Mouse (Mus musculus): ENCODE data around the gene Mat1a. TPM values are rescaled to one million over a fixed set of nuclear protein-coding genes. Genes with fewer than 3 reads are reported as not detected.

Mat1a gene
- 9.0 and 9.3 TPM in 2 replicates for polyA plus RNA-seq (2015; fragmentation: Nextera tagmentation; extraction: Ambion mirVana)

DNA sequence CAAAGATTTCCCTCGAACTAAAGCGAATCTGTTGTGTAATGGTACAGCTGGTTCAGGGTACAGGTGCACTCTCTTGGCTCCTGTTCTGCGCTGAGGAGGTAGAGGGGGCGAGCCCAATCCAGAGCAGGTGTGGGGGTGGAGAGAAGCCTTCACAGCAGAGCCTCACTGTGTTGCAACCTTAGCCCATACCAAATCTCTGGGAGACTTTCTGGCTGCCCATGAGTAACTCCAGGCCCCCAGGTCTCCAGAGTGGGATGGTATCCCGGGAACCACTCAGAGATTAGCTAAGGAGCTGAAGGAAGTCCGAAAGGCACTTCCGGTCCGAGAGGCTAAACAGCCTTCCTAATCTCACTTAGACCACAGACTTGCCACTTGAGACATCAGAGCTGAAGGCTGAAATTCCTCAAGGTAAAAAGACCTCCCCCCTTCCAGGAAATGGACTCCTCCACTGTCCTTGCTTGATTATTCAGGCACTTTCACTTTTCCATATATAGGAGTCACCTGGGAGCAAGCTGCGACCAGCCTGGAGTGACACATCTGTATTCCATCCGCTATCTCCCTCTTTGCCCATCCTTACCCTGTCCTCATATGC, at the start of gene Mat1a:
Gene Mat1a, plus strand, starts transcription at position 183 of the 592 bp plus-strand sequence.
- Histone ChIP-seq H3K9me3 (replicated peaks; ENCODE audit: control insufficient read depth, low read length) (no peaks in the 10 kb centered on the region), H3K27ac (ENCODE audit: low read length) (no peak within 1 kb of the TSS), H3K9ac (ENCODE audit: low read length) (no peak within 1 kb of the TSS), H3K27me3 (ENCODE audit: control insufficient read depth, insufficient read depth, low read length) (no peaks in the 10 kb centered on the region), H3K4me2 (ENCODE audit: low read depth, low read length) (no peak within 1 kb of the TSS), H3K36me3 (ENCODE audit: control insufficient read depth, insufficient read depth, low read length) (no peaks in the 10 kb centered on the region), H3K4me3 (replicated peaks; ENCODE audit: low read length) (no peak within 1 kb of the TSS), H3K4me1 (ENCODE audit: control insufficient read depth, insufficient read depth, low read length) (no peaks in the 10 kb centered on the region)
- ATAC-seq (ENCODE audit: insufficient read depth, low FRiP score): peak; percentile 75; the same call in 1 of the 2 replicates
- WGBS: 57% methylated on average over 10 of the region's 10 CpGs

DNA sequence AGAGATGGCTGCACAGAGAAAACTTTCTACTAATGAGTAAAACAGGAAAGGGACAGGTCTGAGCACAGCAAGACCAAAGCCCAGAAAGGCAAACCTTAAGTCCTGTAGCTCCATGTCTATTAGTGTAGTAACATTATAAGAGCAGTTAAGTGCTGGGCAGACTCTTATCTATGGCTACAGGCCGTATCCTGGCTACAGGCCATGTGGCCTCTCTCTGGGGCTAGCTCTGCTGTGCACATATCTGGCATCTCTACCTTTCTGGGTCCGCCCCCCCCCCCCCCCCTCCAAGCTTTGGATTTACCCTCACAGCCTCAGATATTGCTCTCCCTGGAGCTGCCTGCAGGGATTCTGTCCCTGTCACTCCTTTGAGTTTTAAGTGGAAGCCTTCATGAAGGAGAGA, 39.7 kb upstream of the Mat1a start:
- H3K4me1 ChIP-seq (ENCODE audit: control insufficient read depth, insufficient read depth, low read length): no peaks in the 10 kb centered on the region
- H3K4me3 ChIP-seq (replicated peaks; ENCODE audit: low read length): no peak overlapping the region
- H3K4me2 ChIP-seq (ENCODE audit: low read depth, low read length): no peak overlapping the region
- H3K9ac ChIP-seq (ENCODE audit: low read length): no peak overlapping the region
- no peak for ATAC-seq (ENCODE audit: insufficient read depth, low FRiP score)
- H3K27ac ChIP-seq (ENCODE audit: low read length): no peak overlapping the region
- H3K27me3 ChIP-seq (ENCODE audit: control insufficient read depth, insufficient read depth, low read length): no peaks in the 10 kb centered on the region
- 35% methylated on average over 2 of the region's 2 CpGs for WGBS
- no peaks in the 10 kb centered on the region for H3K36me3 ChIP-seq (ENCODE audit: control insufficient read depth, insufficient read depth, low read length)
- no peaks in the 10 kb centered on the region for H3K9me3 ChIP-seq (replicated peaks; ENCODE audit: control insufficient read depth, low read length)

DNA sequence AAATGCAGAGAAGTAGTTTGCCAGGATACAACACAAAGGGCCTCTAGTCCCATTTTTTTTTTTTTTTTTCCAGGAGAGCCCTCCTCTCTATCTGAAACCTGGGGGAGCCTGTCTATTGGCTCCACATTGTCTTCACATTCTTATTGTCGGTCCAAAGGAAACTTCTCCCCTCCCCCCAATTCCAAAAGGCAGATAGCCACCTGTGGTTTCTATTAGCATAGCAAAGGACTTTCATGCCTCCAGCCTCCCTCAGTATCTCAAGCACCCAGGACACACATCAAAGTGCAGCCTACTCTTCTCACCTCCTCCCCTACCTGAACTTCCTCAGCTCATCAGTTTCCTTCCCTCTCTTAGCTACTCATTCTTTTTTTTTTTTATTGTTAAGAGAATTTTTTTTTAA, 38.4 kb upstream of the Mat1a start:
- ATAC-seq (ENCODE audit: insufficient read depth, low FRiP score): no peak
- Histone ChIP-seq H3K4me2 (ENCODE audit: low read depth, low read length) (no peak overlapping the region), H3K27me3 (ENCODE audit: control insufficient read depth, insufficient read depth, low read length) (no peaks in the 10 kb centered on the region), H3K36me3 (ENCODE audit: control insufficient read depth, insufficient read depth, low read length) (no peaks in the 10 kb centered on the region), H3K4me1 (ENCODE audit: control insufficient read depth, insufficient read depth, low read length) (no peaks in the 10 kb centered on the region), H3K9ac (ENCODE audit: low read length) (no peak overlapping the region), H3K9me3 (replicated peaks; ENCODE audit: control insufficient read depth, low read length) (no peaks in the 10 kb centered on the region), H3K4me3 (replicated peaks; ENCODE audit: low read length) (no peak overlapping the region), H3K27ac (ENCODE audit: low read length) (no peak overlapping the region)
- 18% methylated on average over 1 of the region's 1 CpGs for WGBS

DNA sequence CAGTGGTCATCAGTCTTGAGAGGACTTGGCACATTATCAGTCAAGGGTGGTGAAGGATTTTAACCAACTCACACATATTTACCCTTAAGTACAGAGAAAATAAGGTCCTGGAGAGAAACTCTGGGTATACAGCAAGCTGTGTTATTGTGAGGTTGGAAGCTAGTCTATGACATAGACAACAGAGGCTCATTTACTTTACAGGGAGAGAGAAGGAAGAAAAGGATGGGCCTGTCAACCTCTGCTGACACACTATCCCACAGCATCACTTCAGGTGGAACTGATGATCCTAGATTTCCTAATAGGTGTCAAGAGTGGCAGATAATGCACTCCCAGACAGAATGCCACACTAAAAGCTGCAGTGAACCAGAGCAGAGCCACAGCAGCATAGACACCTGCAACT, 35.7 kb upstream of the Mat1a start, which contains the start of gene Dydc2:
Gene Dydc2, minus strand, starts transcription at position 101 of the 400 bp plus-strand sequence.
- Histone ChIP-seq H3K4me1 (ENCODE audit: control insufficient read depth, insufficient read depth, low read length) (peaks cover 5% of the 10 kb centered on the region), H3K36me3 (ENCODE audit: control insufficient read depth, insufficient read depth, low read length) (no peaks in the 10 kb centered on the region), H3K4me2 (ENCODE audit: low read depth, low read length) (no peak within 1 kb of the TSS), H3K27ac (ENCODE audit: low read length) (no peak within 1 kb of the TSS), H3K9me3 (replicated peaks; ENCODE audit: control insufficient read depth, low read length) (no peaks in the 10 kb centered on the region), H3K9ac (ENCODE audit: low read length) (no peak within 1 kb of the TSS), H3K27me3 (ENCODE audit: control insufficient read depth, insufficient read depth, low read length) (no peaks in the 10 kb centered on the region), H3K4me3 (replicated peaks; ENCODE audit: low read length) (no peak within 1 kb of the TSS)
- no peak for ATAC-seq (ENCODE audit: insufficient read depth, low FRiP score)

DNA sequence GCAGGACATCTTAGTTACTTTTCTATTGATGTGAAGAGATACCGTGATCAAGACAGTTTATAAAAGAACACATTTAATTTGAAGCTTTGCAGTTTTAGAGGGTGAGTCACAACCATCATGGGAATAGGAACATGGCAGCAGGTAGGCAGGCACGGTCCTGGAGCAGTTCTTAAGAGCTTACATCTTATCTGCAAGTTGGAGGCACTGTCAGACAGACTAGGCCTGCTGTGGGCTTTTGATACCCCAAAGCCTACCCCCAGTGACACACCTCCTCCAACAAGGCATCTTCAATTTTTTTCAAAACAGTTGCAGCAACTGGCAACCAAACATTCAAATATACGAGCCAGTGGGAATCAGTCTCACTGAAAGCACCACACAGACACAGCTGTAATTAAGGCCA, 34.5 kb upstream of the Mat1a start:
- WGBS: 74% methylated on average over 3 of the region's 3 CpGs
- no peak overlapping the region for H3K4me3 ChIP-seq (replicated peaks; ENCODE audit: low read length)
- no peaks in the 10 kb centered on the region for H3K27me3 ChIP-seq (ENCODE audit: control insufficient read depth, insufficient read depth, low read length)
- H3K9ac ChIP-seq (ENCODE audit: low read length): no peak overlapping the region
- H3K9me3 ChIP-seq (replicated peaks; ENCODE audit: control insufficient read depth, low read length): no peaks in the 10 kb centered on the region
- no peak for ATAC-seq (ENCODE audit: insufficient read depth, low FRiP score)
- peaks cover 5% of the 10 kb centered on the region for H3K4me1 ChIP-seq (ENCODE audit: control insufficient read depth, insufficient read depth, low read length)
- no peak overlapping the region for H3K4me2 ChIP-seq (ENCODE audit: low read depth, low read length)
- H3K36me3 ChIP-seq (ENCODE audit: control insufficient read depth, insufficient read depth, low read length): no peaks in the 10 kb centered on the region
- H3K27ac ChIP-seq (ENCODE audit: low read length): no peak overlapping the region

DNA sequence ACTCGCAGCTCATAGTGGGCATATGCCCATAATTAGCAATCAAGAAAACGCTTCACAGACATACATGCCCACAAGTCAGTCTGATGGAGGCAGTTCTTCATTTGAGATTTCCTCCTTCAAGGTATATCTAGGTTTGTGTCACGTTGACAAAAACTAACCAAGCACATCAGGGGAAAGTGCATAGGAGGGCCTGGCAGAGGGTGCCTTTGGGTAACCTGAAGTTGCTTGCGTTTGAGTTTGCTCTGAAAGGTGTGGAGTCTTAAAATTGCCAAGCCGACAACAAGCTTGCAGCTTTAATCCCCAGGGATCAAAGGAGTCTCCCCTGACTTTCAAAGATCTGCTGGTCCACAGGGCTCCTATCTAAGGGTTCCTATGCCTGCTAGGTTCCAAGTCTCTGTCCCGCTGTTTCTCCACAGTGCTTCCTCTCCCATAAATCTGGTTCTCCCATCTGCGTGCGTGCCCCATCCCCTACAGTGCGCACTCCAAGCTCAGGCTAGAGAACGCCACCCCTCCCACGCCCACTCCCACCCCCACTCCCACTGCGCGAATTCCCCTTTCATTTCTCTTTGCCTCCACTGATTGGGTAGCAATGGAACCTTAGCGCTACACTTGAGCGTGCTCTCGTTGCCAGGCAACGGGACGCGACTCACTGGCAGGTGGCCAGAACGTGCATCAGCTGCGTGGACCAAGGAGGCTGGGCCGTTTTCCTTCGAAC, 32.4 kb upstream of the Mat1a start, which contains the start of gene Dydc1:
Gene Dydc1, plus strand, starts transcription at position 683 of the 715 bp plus-strand sequence.
- H3K4me1 ChIP-seq (ENCODE audit: control insufficient read depth, insufficient read depth, low read length): peaks cover 5% of the 10 kb centered on the region
- H3K27me3 ChIP-seq (ENCODE audit: control insufficient read depth, insufficient read depth, low read length): no peaks in the 10 kb centered on the region
- H3K36me3 ChIP-seq (ENCODE audit: control insufficient read depth, insufficient read depth, low read length): no peaks in the 10 kb centered on the region
- peak; percentile 75 for ATAC-seq (ENCODE audit: insufficient read depth, low FRiP score)
- H3K4me3 ChIP-seq (replicated peaks; ENCODE audit: low read length): peak within 1 kb of the TSS; percentile 49
- H3K9me3 ChIP-seq (replicated peaks; ENCODE audit: control insufficient read depth, low read length): no peaks in the 10 kb centered on the region
- H3K27ac ChIP-seq (ENCODE audit: low read length): no peak within 1 kb of the TSS
- H3K9ac ChIP-seq (ENCODE audit: low read length): 0 out of 2 replicates have a peak within 1 kb of the TSS, but pooled peaks have one; percentile 26
- H3K4me2 ChIP-seq (ENCODE audit: low read depth, low read length): peak within 1 kb of the TSS; percentile 69
- 10% methylated on average over 23 of the region's 23 CpGs for WGBS

DNA sequence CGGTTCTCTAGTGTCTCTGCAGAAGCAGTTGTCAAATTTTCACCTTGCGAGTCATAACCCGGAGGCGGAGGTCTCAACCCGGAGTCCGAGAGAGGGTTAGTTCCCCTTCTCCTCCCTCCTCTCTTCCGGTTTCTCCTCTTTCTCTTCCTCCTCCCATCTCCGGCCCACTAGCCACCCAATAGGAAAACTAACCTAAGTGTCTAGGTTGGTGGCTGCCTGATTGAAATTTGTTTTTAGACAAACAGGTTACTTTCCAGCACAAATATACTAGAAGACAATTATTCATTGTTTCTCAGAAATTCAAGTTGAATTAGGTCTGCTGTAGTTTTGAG, 31.9 kb upstream of the Mat1a start:
- no peak for ATAC-seq (ENCODE audit: insufficient read depth, low FRiP score)
- H3K4me1 ChIP-seq (ENCODE audit: control insufficient read depth, insufficient read depth, low read length): peaks cover 5% of the 10 kb centered on the region
- no peaks in the 10 kb centered on the region for H3K36me3 ChIP-seq (ENCODE audit: control insufficient read depth, insufficient read depth, low read length)
- H3K4me2 ChIP-seq (ENCODE audit: low read depth, low read length): peak overlapping the region; percentile 69
- under 1% methylated on average over 8 of the region's 8 CpGs for WGBS
- H3K27me3 ChIP-seq (ENCODE audit: control insufficient read depth, insufficient read depth, low read length): no peaks in the 10 kb centered on the region
- H3K9me3 ChIP-seq (replicated peaks; ENCODE audit: control insufficient read depth, low read length): no peaks in the 10 kb centered on the region
- no peak overlapping the region for H3K9ac ChIP-seq (ENCODE audit: low read length)
- H3K4me3 ChIP-seq (replicated peaks; ENCODE audit: low read length): peak overlapping the region; percentile 49
- no peak overlapping the region for H3K27ac ChIP-seq (ENCODE audit: low read length)

DNA sequence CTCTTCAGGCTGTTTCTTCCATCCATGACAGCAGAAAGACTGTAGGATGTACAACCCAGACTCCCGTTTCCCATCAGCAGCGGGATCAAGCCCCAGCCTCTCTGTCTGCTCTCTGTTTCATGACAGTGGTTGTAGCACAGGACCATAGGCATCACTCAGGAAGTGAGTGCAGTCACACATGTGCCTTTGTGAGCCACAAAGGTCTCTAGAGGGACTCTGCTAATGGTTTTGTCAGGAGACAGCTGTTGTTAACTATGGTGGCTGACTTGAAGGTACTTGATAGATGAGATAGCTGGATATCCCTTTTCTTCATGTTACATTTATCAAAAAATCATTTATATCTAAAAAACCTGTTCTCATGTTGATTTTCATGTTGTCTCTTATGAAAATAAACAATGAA, 22.4 kb upstream of the Mat1a start:
- Histone ChIP-seq H3K4me3 (replicated peaks; ENCODE audit: low read length) (no peak overlapping the region), H3K4me2 (ENCODE audit: low read depth, low read length) (no peak overlapping the region)
- no peak for ATAC-seq (ENCODE audit: insufficient read depth, low FRiP score)

DNA sequence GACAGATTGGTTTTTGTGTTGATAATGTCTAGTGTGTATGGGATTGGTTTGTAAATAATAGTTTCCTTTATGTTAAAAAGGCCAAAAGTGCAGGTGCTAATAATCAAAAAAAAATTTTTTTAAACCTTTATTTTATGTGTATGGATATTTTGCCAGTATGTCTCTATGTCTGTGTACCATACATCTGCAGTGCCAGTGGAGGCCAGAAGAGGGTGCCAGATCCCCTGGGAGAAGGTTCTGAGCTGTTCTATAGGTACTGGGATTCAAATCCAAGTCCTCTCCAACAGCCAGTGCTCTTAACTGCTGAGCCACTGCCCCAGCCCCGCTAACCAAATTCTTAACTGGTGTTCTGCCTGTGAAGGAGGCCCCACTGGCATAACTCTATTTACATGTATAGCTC, 17.3 kb upstream of the Mat1a start:
- no peak overlapping the region for H3K9ac ChIP-seq (ENCODE audit: low read length)
- WGBS: 94% methylated on average over 1 of the region's 1 CpGs

More for the DNA sequence above, 22.4 kb upstream of the Mat1a start:
- H3K9ac ChIP-seq (ENCODE audit: low read length): no peak overlapping the region
- H3K4me1 ChIP-seq (ENCODE audit: control insufficient read depth, insufficient read depth, low read length): no peaks in the 10 kb centered on the region
- no peaks in the 10 kb centered on the region for H3K27me3 ChIP-seq (ENCODE audit: control insufficient read depth, insufficient read depth, low read length)
- WGBS: 81% methylated on average over 2 of the region's 2 CpGs
- H3K27ac ChIP-seq (ENCODE audit: low read length): no peak overlapping the region
- H3K36me3 ChIP-seq (ENCODE audit: control insufficient read depth, insufficient read depth, low read length): no peaks in the 10 kb centered on the region
- H3K9me3 ChIP-seq (replicated peaks; ENCODE audit: control insufficient read depth, low read length): no peaks in the 10 kb centered on the region

More for the DNA sequence above, 17.3 kb upstream of the Mat1a start:
- no peaks in the 10 kb centered on the region for H3K4me1 ChIP-seq (ENCODE audit: control insufficient read depth, insufficient read depth, low read length)
- no peaks in the 10 kb centered on the region for H3K36me3 ChIP-seq (ENCODE audit: control insufficient read depth, insufficient read depth, low read length)
- no peaks in the 10 kb centered on the region for H3K9me3 ChIP-seq (replicated peaks; ENCODE audit: control insufficient read depth, low read length)
- no peak overlapping the region for H3K4me3 ChIP-seq (replicated peaks; ENCODE audit: low read length)
- ATAC-seq (ENCODE audit: insufficient read depth, low FRiP score): no peak
- H3K27ac ChIP-seq (ENCODE audit: low read length): no peak overlapping the region
- no peak overlapping the region for H3K4me2 ChIP-seq (ENCODE audit: low read depth, low read length)
- H3K27me3 ChIP-seq (ENCODE audit: control insufficient read depth, insufficient read depth, low read length): no peaks in the 10 kb centered on the region
